Mouse (Mus musculus) kidney, postnatal 14 days (tissue): Measurements from ENCODE around the gene Pik3ca.

Source experiments
- DNase-seq: peaks from one replicate; pipeline ENCODE4 v3.0.0; 2022; ENCODE audit warnings: mixed read lengths

The Pik3ca gene

GRCm38 (mm10) chr3:32397461-32398174 is at the start of gene Pik3ca:
Pik3ca (plus strand) TSS chr3:32397671.
- DNase-seq, result peak; percentile 67

GRCm38 (mm10) chr3:32347881-32348280 is 49.6 kb upstream of the Pik3ca start:
- peak; percentile 38 for DNase-seq

- DNase-seq, result peak; percentile 30
These were observed 36.2 kb upstream of the Pik3ca start for GRCm38 (mm10) chr3:32361221-32361620.

- DNase-seq, result no peak
These were observed 33.3 kb upstream of the Pik3ca start for GRCm38 (mm10) chr3:32364195-32364594.

- DNase-seq, result no peak
These were observed 32.5 kb upstream of the Pik3ca start for GRCm38 (mm10) chr3:32364841-32365545.

- DNase-seq, result peak; percentile 90
These were observed 31.8 kb upstream of the Pik3ca start, which contains the start of gene Zmat3 for GRCm38 (mm10) chr3:32365546-32366245. Zmat3 (minus strand) TSS chr3:32366014.

- no peak for DNase-seq
These were observed 31.2 kb upstream of the Pik3ca start for GRCm38 (mm10) chr3:32366246-32366734.

GRCm38 (mm10) chr3:32367516-32367915 is 30.0 kb upstream of the Pik3ca start:
- DNase-seq, result no peak

GRCm38 (mm10) chr3:32371957-32372356 is 25.5 kb upstream of the Pik3ca start:
- no peak for DNase-seq

GRCm38 (mm10) chr3:32372470-32372869 is 25.0 kb upstream of the Pik3ca start:
- no peak for DNase-seq

GRCm38 (mm10) chr3:32373236-32373635 is 24.2 kb upstream of the Pik3ca start:
- no peak for DNase-seq

GRCm38 (mm10) chr3:32379891-32380290 is 17.6 kb upstream of the Pik3ca start:
- DNase-seq, result peak; percentile 43

- DNase-seq, result no peak
These were observed 15.9 kb upstream of the Pik3ca start for GRCm38 (mm10) chr3:32381556-32381955.

GRCm38 (mm10) chr3:32392841-32393240 is 4.6 kb upstream of the Pik3ca start:
- DNase-seq, result no peak

- DNase-seq, result peak; percentile 35
These were observed 3.5 kb upstream of the Pik3ca start for GRCm38 (mm10) chr3:32393986-32394385.

- peak; percentile 56 for DNase-seq
These were observed 1.5 kb upstream of the Pik3ca start for GRCm38 (mm10) chr3:32395771-32396551.

- DNase-seq, result peak; percentile 98
These were observed 544 bp upstream of the Pik3ca start for GRCm38 (mm10) chr3:32396794-32397460.

GRCm38 (mm10) chr3:32398175-32398538 is 686 bp downstream of the Pik3ca start:
- DNase-seq, result no peak

GRCm38 (mm10) chr3:32398623-32399022 is 1.2 kb downstream of the Pik3ca start:
- no peak for DNase-seq

GRCm38 (mm10) chr3:32399381-32399780 is 1.9 kb downstream of the Pik3ca start:
- DNase-seq, result no peak

- DNase-seq, result peak; percentile 30
These were observed 2.5 kb downstream of the Pik3ca start for GRCm38 (mm10) chr3:32399931-32400330.

- DNase-seq, result peak; percentile 33
These were observed 4.1 kb downstream of the Pik3ca start for GRCm38 (mm10) chr3:32401591-32401990.
